Mouse (Mus musculus) forebrain, embryonic 13.5 days (tissue): Measurements from ENCODE around the gene Prr5. TPM values are rescaled to one million over a fixed set of nuclear protein-coding genes. Genes with fewer than 3 reads are reported as not detected.
A peak's percentile ranks its signal among the peaks of the same experiment; 100 is the strongest.

Experiments
- ATAC-seq: fragments of 200-750 bp; cut with Nextera tagmentation; 2 replicates; pipeline ENCODE4 v1.8.0; 2017
- H3K27ac ChIP-seq: fragments of 300-500 bp; sonication (generic); 2 replicates; pipeline ENCODE4 v1.5.1; 2015; ENCODE audit warnings: inconsistent platforms, mild to moderate bottlenecking, moderate library complexity
- H3K27me3 ChIP-seq: fragments of 300-500 bp; sonication (generic); 2 replicates; pipeline ENCODE4 v1.6.1; 2015; ENCODE audit warnings: mild to moderate bottlenecking, inconsistent platforms
- H3K36me3 ChIP-seq: fragments of 300-500 bp; sonication (generic); 2 replicates; pipeline ENCODE4 v1.6.1; 2015; ENCODE audit warnings: mild to moderate bottlenecking, inconsistent platforms; ENCODE audit not compliant: poor library complexity, severe bottlenecking
- H3K4me1 ChIP-seq: fragments of 300-500 bp; sonication (generic); 2 replicates; pipeline ENCODE4 v1.6.1; 2015; ENCODE audit warnings: inconsistent platforms
- H3K4me2 ChIP-seq: fragments of 300-500 bp; sonication (generic); 2 replicates; pipeline ENCODE4 v1.6.1; 2015; ENCODE audit warnings: inconsistent platforms, mild to moderate bottlenecking, moderate library complexity
- H3K4me3 ChIP-seq: fragments of 300-500 bp; sonication (generic); 2 replicates; pipeline ENCODE4 v1.5.1; 2015; ENCODE audit warnings: mild to moderate bottlenecking, inconsistent platforms
- H3K9ac ChIP-seq: fragments of 300-500 bp; sonication (generic); 2 replicates; pipeline ENCODE4 v1.6.1; 2015; ENCODE audit warnings: mild to moderate bottlenecking, inconsistent platforms
- H3K9me3 ChIP-seq: fragments of 300-500 bp; sonication (generic); replicated peaks from 2 replicates; pipeline ENCODE4 v1.6.1; 2016; ENCODE audit warnings: inconsistent platforms
- WGBS: fragments of 180-500 bp; shearing (Covaris S2); methylation state at CpG from one replicate; pipeline ENCODE4 v1.1.7; 2015; 5-methylcytosine and 5-hydroxymethylcytosine counted together
- polyA plus RNA-seq: library from polyadenylated mRNA; unstranded; fragments of >200 nt; fragmentation: Nextera tagmentation; extraction: Ambion mirVana; gene quantifications from 2 replicates; pipeline ENCODE4 v1.2.1, GENCODE M21; 2015

Gene Prr5
- polyA plus RNA-seq, 1 experiment from 2014 or later, result 7.0 TPM

- ATAC-seq, result no peak
- Histone ChIP-seq H3K9me3 (no peaks in the 10 kb centered on the region), H3K27ac (no peak overlapping the region), H3K4me2 (no peak overlapping the region), H3K4me3 (no peak overlapping the region), H3K27me3 (peaks cover 30% of the 10 kb centered on the region), H3K9ac (no peak overlapping the region), H3K36me3 (no peaks in the 10 kb centered on the region), H3K4me1 (peaks cover 20% of the 10 kb centered on the region)
- WGBS, result 75% methylated on average over 4 of the region's 4 CpGs
These were observed 54.8 kb downstream of the Prr5 start for GRCm38 (mm10) chr15:84724199-84724598.

DNA sequence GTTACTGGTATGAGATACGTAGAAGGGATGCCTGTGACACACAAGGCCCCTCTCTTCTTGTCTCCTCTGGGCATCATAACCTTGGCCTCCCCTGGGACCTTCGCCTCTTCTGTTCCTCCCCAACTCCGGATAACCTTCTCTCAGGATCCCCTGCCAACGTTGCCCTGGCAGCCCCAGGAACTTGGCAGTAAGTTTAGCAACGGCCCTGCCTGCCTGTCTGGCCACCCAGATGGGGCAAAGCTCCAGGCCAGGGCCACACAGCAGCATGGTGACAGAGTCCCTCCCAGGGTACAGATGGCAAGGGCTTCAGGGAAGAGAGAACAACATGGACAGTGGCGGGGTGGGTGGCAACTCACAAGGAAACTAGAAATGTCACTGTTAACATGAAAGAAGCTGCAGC, 60.3 kb downstream of the Prr5 start:
- no peaks in the 10 kb centered on the region for H3K27me3 ChIP-seq
- H3K9me3 ChIP-seq, result no peaks in the 10 kb centered on the region
- no peaks in the 10 kb centered on the region for H3K36me3 ChIP-seq
- peaks cover 9% of the 10 kb centered on the region for H3K4me1 ChIP-seq
- WGBS, result 74% methylated on average over 6 of the region's 6 CpGs
- no peak overlapping the region for H3K4me3 ChIP-seq
- H3K27ac ChIP-seq, result no peak overlapping the region
- no peak overlapping the region for H3K9ac ChIP-seq
- no peak for ATAC-seq
- H3K4me2 ChIP-seq, result no peak overlapping the region

- H3K27ac ChIP-seq, result no peak overlapping the region
- no peak overlapping the region for H3K9ac ChIP-seq
- H3K36me3 ChIP-seq, result no peaks in the 10 kb centered on the region
- no peak overlapping the region for H3K4me2 ChIP-seq
- H3K4me3 ChIP-seq, result no peak overlapping the region
- no peak for ATAC-seq
- peaks cover 9% of the 10 kb centered on the region for H3K4me1 ChIP-seq
- H3K27me3 ChIP-seq, result no peaks in the 10 kb centered on the region
- 32% methylated on average over 1 of the region's 1 CpGs for WGBS
- no peaks in the 10 kb centered on the region for H3K9me3 ChIP-seq
These were observed 61.5 kb downstream of the Prr5 start for GRCm38 (mm10) chr15:84730893-84731292.

GRCm38 (mm10) chr15:84731676-84732424, 62.4 kb downstream of the Prr5 start:
- Histone ChIP-seq H3K27me3 (no peaks in the 10 kb centered on the region), H3K4me1 (peaks cover 17% of the 10 kb centered on the region), H3K4me3 (no peak overlapping the region), H3K36me3 (no peaks in the 10 kb centered on the region), H3K9me3 (no peaks in the 10 kb centered on the region), H3K4me2 (no peak overlapping the region), H3K27ac (no peak overlapping the region), H3K9ac (no peak overlapping the region)
- 68% methylated on average over 18 of the region's 18 CpGs for WGBS
- no peak for ATAC-seq

DNA sequence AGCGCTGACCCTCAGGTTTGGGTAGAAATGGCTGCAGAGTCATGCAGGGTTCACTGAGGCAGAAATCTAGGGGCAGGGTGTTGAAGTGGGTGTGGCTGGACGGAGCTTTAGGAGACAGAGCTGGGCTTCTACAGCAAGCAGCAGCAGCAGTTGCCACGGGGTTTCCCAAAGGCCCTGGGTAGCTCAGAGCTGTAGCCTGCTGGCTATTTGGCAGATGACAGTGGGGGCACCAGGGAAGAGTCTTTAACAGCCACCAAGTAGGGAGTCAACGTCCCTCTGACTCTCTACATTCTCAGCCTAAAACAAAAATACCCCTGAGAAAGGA, 63.0 kb downstream of the Prr5 start:
- Histone ChIP-seq H3K4me2 (no peak overlapping the region), H3K4me1 (peaks cover 23% of the 10 kb centered on the region), H3K27me3 (no peaks in the 10 kb centered on the region), H3K27ac (no peak overlapping the region), H3K9ac (no peak overlapping the region), H3K4me3 (no peak overlapping the region), H3K9me3 (no peaks in the 10 kb centered on the region), H3K36me3 (no peaks in the 10 kb centered on the region)
- 59% methylated on average over 4 of the region's 4 CpGs for WGBS
- no peak for ATAC-seq

GRCm38 (mm10) chr15:84736346-84736993, 67.0 kb downstream of the Prr5 start:
- Histone ChIP-seq H3K27ac (peak overlapping the region; percentile 57), H3K4me2 (peak overlapping the region; percentile 26; the same call in 1 of the 2 replicates), H3K9ac (no peak overlapping the region), H3K27me3 (no peaks in the 10 kb centered on the region), H3K36me3 (no peaks in the 10 kb centered on the region), H3K4me1 (peaks cover 14% of the 10 kb centered on the region), H3K4me3 (no peak overlapping the region), H3K9me3 (no peaks in the 10 kb centered on the region)
- 42% methylated on average over 11 of the region's 11 CpGs for WGBS
- ATAC-seq, result peak; percentile 63

- H3K27ac ChIP-seq, result no peak overlapping the region
- ATAC-seq, result peak; percentile 38; the same call in 1 of the 2 replicates
These were observed 67.5 kb downstream of the Prr5 start for GRCm38 (mm10) chr15:84736994-84737346.

GRCm38 (mm10) chr15:84738246-84738645, 68.8 kb downstream of the Prr5 start:
- Histone ChIP-seq H3K9me3 (no peaks in the 10 kb centered on the region), H3K27ac (no peak overlapping the region), H3K4me2 (no peak overlapping the region), H3K4me1 (peaks cover 14% of the 10 kb centered on the region), H3K9ac (no peak overlapping the region), H3K36me3 (no peaks in the 10 kb centered on the region), H3K27me3 (no peaks in the 10 kb centered on the region), H3K4me3 (no peak overlapping the region)
- ATAC-seq, result no peak
- 89% methylated on average over 7 of the region's 7 CpGs for WGBS

More at GRCm38 (mm10) chr15:84736994-84737346, 67.5 kb downstream of the Prr5 start:
- peak overlapping the region; percentile 26; the same call in 1 of the 2 replicates for H3K4me2 ChIP-seq
- no peaks in the 10 kb centered on the region for H3K9me3 ChIP-seq
- WGBS, result 26% methylated on average over 3 of the region's 4 CpGs
- H3K9ac ChIP-seq, result no peak overlapping the region
- no peaks in the 10 kb centered on the region for H3K36me3 ChIP-seq
- peaks cover 14% of the 10 kb centered on the region for H3K4me1 ChIP-seq
- no peaks in the 10 kb centered on the region for H3K27me3 ChIP-seq
- no peak overlapping the region for H3K4me3 ChIP-seq

DNA sequence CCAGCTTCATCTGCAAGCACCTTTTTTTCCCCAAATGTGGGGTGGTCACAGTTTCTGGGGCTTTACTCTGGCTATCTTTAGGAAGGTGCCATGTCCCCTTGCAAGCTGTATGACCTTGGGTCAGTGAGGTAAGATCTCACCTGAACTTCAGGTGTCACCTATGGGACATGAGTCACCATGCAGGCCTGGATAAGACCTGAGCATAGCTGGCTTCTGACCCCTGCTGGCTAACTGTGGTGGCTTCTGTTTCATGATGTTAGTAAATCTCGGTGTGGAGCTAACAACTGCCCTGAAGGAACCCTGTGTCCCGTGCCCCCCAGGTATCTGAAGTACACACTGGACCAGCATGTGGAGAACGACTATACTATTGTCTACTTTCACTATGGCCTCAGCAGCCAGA, 72.2 kb downstream of the Prr5 start:
- Histone ChIP-seq H3K9ac (no peak overlapping the region), H3K36me3 (no peaks in the 10 kb centered on the region), H3K27ac (no peak overlapping the region), H3K4me1 (peaks cover 8% of the 10 kb centered on the region), H3K9me3 (no peaks in the 10 kb centered on the region), H3K4me3 (no peak overlapping the region), H3K27me3 (no peaks in the 10 kb centered on the region), H3K4me2 (no peak overlapping the region)
- WGBS, result 76% methylated on average over 3 of the region's 3 CpGs
- no peak for ATAC-seq

DNA sequence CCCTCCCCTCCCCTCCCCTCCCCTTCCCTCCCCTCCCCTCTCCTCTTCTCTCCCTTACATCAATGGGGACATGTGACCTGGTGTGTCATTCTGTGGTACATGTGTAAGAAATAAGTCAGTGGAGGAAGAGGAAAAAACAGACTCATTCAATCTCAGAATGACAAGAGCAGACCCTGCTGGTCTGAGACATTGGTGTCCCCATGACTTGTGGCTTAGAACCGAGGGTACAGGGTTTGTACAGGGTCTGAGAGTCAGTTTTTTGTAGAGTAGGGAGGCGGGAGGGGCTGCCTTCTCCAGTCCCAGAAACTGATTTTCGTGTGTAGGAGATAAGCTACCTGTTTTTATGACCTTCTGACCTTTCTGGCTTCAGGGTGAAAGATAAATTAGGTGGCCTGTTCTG, 73.9 kb downstream of the Prr5 start:
- Histone ChIP-seq H3K36me3 (no peaks in the 10 kb centered on the region), H3K27me3 (no peaks in the 10 kb centered on the region), H3K4me2 (no peak overlapping the region), H3K27ac (no peak overlapping the region), H3K9me3 (no peaks in the 10 kb centered on the region), H3K4me1 (no peaks in the 10 kb centered on the region), H3K9ac (no peak overlapping the region), H3K4me3 (no peak overlapping the region)
- no peak for ATAC-seq
- WGBS, result 35% methylated on average over 3 of the region's 3 CpGs

DNA sequence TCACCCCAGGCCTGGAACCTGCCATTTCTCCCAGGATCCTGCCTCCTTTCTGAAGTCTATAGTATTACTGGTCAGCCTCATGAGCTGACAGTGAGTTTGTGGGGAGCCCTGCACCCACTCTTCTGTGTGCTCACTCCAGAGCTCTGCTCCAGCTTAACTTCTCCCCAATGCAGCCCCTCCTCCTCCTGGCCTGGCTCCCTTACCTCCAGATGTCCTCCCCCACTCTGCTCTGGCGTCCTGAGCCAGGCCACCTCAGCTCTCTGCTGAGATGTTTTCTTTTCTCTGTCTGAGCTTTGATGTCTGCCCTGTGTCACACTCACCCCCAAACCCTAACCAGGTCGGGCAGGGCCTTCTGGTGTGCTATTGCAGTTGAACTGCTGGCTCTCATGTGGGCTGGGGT, 74.9 kb downstream of the Prr5 start:
- Histone ChIP-seq H3K4me3 (no peak overlapping the region), H3K27me3 (no peaks in the 10 kb centered on the region), H3K4me1 (no peaks in the 10 kb centered on the region), H3K27ac (no peak overlapping the region), H3K36me3 (no peaks in the 10 kb centered on the region), H3K4me2 (no peak overlapping the region), H3K9me3 (no peaks in the 10 kb centered on the region), H3K9ac (0 out of 2 replicates have a peak overlapping the region, but pooled peaks have one; percentile 21)
- no peak for ATAC-seq
- WGBS, result 20% methylated on average over 2 of the region's 2 CpGs

GRCm38 (mm10) chr15:84745831-84746230, 76.4 kb downstream of the Prr5 start:
- ATAC-seq, result no peak
- Histone ChIP-seq H3K27ac (no peak overlapping the region), H3K4me3 (no peak overlapping the region), H3K4me2 (no peak overlapping the region), H3K36me3 (no peaks in the 10 kb centered on the region), H3K9ac (no peak overlapping the region), H3K9me3 (no peaks in the 10 kb centered on the region), H3K27me3 (no peaks in the 10 kb centered on the region), H3K4me1 (no peaks in the 10 kb centered on the region)
- 91% methylated on average over 4 of the region's 4 CpGs for WGBS
